Mouse (Mus musculus): ENCODE results near the gene Syt9.

GRCm38 (mm10) chr7:107478979-107479965 is 108.7 kb downstream of the Syt9 start:
- TF ChIP-seq POLR2A (IDR thresholded peaks at IDR 0.05; ENCODE audit: borderline replicate concordance, extremely low read depth, low read depth, low read length) (no peak), CTCF (IDR thresholded peaks at IDR 0.05; ENCODE audit: insufficient read depth, low read length) (no peak)

All from lung, adult 2 months (tissue).